Mouse (Mus musculus): Measurements from ENCODE around the gene Nupr1. TPM values are rescaled to one million over a fixed set of nuclear protein-coding genes. Genes with fewer than 3 reads are reported as not detected.

Gene Nupr1
- total RNA-seq, 2 experiments from 2014 or later = 9.0 to 10.4 TPM

DNA sequence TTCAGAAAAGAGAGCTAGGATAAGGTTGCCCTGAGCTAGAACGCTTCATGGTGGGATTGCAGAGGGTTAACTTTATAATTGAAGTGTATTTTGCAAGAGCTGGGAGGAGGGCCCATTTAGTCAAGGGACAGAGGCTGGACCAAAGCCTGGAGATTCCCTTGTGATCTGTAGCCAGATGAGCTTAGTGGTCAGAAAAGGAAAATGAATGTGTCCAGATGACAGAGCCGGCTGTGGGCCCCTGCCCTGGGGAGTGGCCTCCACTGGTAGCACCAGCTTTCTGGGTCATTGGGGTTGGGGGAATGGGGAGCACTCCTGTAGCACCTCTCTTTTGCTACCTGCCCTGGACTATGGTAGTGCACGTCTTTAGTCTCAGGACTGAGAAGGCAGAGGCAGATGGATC lies 23.6 kb downstream of the Nupr1 start:
- ATAC-seq (replicated peaks; ENCODE audit: low FRiP score, poor library complexity, severe bottlenecking) = no peak

DNA sequence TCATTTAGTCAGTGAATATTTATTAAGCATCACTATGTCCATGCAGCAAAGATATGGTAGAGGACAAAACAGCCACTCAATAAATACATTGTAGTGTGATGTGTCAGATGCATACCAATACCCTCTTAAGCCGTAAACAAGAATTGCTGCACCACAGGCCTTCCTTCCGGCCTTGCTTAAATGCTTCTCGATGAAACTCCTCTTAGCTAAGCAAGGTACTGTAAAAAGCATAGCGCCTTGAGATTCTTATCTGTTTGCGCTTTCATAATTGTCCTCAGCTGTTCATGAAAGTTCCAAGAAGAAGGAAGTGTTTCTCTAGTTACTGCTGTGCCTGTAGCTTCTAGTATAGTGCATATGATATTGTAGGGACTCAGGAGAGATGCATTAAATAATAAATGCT lies 24.1 kb downstream of the Nupr1 start:
- no peak for ATAC-seq (replicated peaks; ENCODE audit: low FRiP score, poor library complexity, severe bottlenecking)

DNA sequence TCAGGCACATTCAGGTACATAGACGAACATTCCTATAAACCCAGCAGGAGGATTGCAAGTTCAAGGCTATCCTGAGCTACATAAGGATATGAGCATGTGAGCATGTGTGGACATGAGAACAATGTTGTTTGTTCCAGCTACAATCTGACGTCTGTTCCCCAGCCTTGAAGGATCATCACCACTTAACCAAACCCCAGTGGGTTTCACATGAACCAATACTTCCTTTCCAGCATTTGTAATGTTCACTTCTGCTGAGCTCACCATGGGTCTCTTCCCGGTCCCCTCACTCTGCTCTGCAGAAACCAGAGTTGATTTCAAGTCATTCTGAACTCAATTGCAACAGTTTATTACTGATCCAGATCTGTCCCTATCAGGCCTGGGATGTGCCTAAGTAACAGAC lies 28.0 kb downstream of the Nupr1 start:
- ATAC-seq (replicated peaks; ENCODE audit: low FRiP score, poor library complexity, severe bottlenecking) = no peak

DNA sequence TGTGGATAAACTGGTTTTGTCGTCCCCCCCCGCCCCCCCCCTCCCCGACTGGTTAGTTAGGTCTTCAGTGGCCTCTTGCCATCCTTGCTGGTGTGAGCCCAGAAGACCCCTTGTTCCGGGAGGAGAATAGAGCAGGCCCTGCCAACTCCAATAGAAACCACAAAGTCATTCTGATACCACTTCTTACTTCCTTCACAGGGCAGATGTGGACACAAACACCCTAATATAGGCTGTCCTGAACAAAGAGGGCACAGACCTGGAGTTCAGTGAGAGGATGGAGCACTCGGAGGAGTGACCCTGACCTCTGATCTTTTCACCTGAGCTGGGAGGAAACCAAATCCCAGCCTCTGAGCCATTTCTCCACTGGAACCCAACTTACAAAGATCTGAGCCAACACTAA lies 28.8 kb downstream of the Nupr1 start:
- ATAC-seq (replicated peaks; ENCODE audit: low FRiP score, poor library complexity, severe bottlenecking) = no peak

DNA sequence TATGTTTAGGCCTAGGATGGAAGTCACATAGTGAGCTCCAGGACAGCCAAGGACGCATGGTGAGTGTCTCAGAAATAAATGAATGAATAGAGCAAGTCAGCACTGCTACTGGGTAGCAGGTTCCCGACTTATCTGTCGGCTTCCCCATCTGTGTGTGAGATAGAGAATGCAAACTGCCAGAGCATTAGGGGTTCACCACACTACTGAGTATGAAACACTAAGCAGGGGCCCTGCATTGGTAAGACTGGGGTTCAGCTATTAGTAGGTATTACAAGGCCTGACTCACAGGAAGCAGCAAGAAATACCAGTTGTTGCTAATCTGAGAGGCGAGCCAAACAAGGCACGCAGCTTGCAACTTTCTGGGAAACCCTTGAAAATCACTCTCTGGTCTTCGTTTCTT lies 31.7 kb downstream of the Nupr1 start:
- no peak for ATAC-seq (replicated peaks; ENCODE audit: low FRiP score, poor library complexity, severe bottlenecking)

DNA sequence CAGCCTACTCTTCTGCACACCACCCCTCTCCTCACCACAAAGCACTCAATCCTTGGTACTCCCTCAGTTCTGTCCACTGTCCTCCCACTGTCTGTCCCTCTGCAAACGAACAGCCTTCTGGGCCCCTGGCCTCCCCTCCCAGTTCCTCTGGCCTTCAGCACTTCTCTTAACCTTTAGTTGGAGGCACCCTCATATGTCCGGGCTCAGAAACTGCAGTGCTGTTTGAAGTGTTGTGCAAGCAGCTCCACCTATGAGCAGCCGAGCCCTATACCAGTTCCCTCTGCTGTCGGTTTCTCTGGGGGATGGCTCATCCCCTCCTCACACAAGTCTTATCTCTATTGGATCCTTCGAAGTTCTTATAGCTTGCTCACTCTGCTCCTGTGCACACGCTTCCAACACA lies 34.2 kb downstream of the Nupr1 start:
- no peak for ATAC-seq (replicated peaks; ENCODE audit: low FRiP score, poor library complexity, severe bottlenecking)

DNA sequence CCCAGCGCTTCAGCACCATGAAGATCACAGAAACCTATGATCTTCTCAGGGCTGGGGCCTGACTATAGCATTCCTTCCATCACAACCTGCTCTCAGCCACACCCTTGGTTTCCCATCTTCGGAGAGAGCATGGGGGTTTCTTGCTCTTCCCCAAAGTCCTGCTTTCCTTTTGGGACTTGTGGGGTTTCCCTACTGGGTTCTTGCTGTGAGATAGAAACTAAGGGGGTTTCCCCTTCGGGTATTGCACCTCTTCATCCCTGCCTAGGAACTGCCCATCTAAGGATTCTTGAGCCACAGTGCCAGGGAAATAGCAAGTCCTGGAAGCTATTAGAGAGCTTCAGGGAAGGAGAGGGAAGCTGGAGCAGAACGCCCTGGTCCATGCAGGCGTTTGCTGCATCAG lies 34.8 kb downstream of the Nupr1 start:
- no peak for ATAC-seq (replicated peaks; ENCODE audit: low FRiP score, poor library complexity, severe bottlenecking)

DNA sequence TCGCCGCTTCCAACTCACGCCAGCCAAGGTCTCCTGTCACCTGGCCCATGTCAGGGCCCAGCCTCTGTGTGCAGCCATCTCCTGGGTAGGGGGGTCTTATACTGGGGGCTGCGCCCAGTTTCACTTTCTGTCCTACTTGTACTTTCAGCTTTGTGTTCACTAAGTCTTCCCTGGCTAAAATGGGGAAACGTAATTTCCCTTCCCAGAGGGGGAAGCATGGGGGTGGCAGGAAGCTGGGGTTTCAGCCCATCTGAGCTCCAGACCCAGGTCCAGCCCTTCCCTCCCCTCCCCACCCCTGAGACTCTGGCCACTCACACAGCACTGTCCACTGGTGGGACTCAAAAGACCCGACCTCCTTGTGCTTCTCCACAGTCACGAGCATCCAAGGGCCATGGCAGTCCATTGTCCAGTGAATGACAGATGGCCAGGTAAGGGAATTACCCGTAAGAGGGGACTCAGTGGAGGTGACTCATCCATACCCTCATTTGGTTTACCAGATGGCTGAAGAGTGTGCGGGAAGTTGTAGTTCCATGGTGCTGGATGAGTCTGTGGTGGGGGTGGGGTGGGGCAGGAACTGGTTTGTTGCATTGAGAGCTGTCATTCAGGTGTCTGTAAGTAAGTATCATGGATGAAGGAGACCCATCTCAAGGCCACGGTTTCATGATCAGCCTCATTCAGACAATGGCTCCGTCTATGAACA lies 35.6 kb downstream of the Nupr1 start, which contains the start of gene Il27:
Gene Il27 (minus strand): TSS at position 80 of the 700 bp plus-strand sequence.
- ATAC-seq (replicated peaks; ENCODE audit: low FRiP score, poor library complexity, severe bottlenecking) = no peak

DNA sequence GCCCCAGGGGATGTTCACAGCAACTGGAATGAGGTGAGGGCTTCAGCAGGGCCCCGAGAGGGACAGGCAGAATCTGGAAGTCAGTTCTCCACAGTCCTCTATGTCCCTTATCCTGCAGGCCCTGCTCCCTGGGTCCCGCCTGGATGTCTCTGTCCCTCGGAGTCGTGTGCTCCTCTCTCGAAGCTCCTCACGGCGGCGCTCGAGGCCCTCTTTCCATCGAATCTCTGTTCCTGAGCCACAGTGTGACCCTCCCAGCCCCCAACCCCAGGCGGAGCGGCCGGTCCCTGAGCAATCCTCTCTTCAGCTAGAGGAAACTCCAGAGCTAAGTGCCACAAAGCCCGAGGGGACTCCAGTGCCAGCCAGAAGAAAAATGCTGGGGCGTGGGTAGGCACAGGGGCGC lies 42.9 kb downstream of the Nupr1 start:
- ATAC-seq (replicated peaks; ENCODE audit: low FRiP score, poor library complexity, severe bottlenecking) = no peak

DNA sequence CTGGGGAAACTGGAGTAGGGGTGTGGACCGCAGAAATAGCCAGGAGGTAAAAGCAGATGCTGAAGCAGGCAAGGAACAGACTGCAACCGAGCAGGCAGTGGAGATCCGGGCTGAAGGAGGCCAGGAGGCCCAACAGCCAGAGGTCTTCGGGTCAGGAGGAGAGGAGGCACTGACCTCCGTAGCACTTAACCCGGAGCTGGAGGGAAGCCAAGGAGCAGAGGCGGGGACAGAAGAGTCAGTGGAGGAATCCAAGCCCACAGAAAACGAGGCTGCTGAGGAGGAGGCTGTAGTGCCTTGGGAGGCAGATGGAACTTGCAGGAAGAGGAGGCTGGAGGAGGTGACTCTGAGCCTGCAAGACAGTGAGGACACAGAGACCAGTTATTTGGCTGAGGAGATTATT lies 43.8 kb downstream of the Nupr1 start:
- ATAC-seq (replicated peaks; ENCODE audit: low FRiP score, poor library complexity, severe bottlenecking) = no peak

DNA sequence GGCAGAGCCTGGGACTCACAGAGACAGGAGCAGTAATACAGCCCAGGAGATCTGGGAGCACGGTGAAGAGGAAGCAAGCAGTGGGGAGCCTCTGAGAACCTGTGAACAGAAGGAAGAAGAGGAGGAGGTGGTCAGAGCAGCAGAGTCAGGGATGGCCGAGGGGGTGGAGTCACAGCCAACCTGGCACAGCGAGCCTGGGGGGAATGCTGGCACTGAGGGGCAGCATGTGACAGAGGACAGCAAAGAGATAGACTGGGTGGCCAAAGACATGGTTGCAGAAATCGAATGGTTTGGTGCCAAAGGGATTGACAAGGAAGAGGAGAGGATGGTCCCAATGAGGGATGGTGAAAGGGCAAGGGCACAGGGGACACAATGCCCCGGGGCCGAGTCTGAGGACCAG lies 44.9 kb downstream of the Nupr1 start, which contains the start of gene Cln3:
Gene Cln3 (minus strand): TSS at position 101 of the 400 bp plus-strand sequence.
- no peak for ATAC-seq (replicated peaks; ENCODE audit: low FRiP score, poor library complexity, severe bottlenecking)

DNA sequence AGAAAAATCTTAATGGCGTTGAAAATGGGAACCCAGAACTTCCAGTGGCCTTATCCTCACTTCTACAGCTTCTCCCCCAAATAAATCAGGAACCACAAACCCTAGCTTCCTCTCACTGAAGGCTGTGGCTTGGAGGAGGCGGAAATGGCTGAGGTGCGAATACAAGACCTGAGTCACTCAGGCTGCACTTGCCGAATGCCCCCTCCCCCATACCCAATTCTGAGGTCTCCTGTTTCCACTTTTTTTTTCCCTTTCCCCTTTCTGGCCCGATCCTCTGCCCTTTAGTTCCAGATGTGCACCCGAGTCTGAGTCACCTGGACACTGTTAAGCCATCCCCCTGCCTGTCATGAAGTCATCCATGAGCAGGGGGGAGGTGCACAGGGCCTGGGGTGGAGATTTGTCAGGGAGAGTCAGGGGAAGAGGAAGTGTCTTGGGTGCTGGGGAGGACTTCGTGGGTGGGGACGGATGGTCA lies 46.1 kb downstream of the Nupr1 start, which contains the start of gene Apobr:
Gene Apobr (plus strand): TSS at position 437 of the 472 bp plus-strand sequence.
- ATAC-seq (replicated peaks; ENCODE audit: low FRiP score, poor library complexity, severe bottlenecking) = no peak

DNA sequence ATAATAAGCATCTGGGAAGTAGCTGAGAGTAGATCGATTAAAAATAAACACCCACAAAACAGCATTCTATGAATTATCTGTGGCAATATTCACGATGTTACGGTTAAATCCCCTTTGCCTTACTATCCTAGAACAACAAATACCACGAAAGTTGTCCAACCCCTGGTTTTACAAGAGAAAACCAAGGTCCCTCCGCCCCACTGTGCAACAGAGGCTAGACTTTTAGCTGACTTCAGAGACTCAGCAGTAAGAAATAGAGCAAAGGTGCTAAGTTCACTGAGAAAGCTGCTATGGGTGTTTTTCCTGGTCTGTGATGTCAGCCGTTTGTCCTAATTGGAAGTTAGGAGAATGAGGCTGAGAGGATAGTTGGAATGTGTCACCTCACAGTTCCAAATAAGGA lies 46.9 kb downstream of the Nupr1 start:
- ATAC-seq (replicated peaks; ENCODE audit: low FRiP score, poor library complexity, severe bottlenecking) = no peak

DNA sequence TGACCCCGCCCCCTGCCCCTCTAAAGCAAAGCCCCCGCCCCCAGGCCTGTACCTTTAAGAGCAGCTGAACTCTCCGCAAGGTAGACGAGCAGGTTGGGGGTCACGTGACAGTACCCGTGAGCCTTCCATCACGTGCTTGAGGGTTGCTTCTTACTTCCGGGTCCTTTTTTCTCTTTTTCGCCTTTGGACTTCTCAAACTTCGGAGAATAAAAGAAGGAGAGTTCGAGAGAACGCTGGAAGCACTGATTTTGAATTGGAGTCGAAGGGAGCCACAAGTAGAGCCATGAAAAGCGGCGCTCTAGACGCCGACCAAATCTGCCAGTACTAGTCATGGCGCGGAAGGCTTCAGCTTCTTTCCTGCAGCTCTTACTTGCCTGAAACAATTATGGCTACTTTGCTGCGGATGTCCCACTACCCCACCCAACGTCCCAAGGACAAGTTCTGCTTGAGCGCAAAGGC lies 47.4 kb downstream of the Nupr1 start:
- ATAC-seq (replicated peaks; ENCODE audit: low FRiP score, poor library complexity, severe bottlenecking) = peak; percentile 80

DNA sequence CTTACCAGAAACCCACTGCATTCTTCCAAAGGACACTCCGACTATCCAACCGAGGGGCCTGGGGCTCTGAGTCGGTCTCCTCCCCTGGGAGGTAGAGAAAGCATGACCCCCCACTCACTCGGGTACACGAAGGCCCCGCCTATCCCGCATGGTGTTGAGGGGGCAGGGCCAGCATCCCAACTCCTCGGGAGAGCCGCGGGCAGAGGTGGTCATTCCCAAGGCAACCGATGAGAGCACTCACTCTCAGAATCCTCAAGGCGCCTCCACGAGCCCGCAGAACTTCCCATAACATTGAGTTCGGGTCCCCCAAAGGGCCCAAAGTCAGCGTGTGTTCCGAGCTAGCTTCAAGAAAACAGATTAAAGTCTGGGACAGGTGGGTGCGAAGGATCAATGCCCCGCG lies 47.9 kb downstream of the Nupr1 start:
- ATAC-seq (replicated peaks; ENCODE audit: low FRiP score, poor library complexity, severe bottlenecking) = no peak

DNA sequence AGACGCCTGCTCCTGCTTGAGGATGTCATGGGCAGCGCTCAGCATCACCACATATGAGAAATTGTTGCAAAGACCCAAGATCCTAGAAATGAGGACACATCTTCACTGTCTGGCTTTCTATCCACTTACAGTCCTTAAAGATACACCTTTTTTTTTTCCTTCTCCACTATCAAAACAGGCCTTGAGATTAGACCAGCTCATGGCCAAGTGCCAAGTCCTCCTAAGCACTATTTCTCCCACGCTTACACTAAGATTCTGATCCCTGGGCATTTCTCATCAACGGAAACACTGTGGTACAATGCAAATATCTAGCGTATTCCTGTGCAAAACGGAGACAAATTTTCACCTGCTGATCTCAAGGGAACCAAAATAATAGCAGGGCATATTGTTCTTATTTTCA lies 49.0 kb downstream of the Nupr1 start:
- no peak for ATAC-seq (replicated peaks; ENCODE audit: low FRiP score, poor library complexity, severe bottlenecking)

DNA sequence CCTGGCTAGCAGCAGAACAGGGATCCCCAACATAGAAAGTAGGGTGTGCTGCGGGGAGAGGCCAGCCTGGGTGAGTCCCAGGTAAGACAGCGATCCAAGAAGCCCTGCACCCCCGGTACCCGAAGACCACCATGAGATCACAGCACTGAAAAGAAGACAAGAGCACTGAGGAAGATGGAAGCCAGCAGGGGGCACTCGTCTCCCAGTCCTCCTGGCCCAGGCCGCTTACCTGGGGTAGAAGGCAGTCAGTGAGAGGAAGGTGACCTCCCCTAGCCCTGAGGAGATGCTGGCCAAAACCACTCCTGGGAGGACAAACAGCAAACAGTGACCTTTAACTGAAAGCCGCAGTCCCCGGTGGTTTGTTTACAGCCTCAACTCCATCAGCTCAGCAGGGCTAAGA lies 51.5 kb downstream of the Nupr1 start:
- no peak for ATAC-seq (replicated peaks; ENCODE audit: low FRiP score, poor library complexity, severe bottlenecking)

DNA sequence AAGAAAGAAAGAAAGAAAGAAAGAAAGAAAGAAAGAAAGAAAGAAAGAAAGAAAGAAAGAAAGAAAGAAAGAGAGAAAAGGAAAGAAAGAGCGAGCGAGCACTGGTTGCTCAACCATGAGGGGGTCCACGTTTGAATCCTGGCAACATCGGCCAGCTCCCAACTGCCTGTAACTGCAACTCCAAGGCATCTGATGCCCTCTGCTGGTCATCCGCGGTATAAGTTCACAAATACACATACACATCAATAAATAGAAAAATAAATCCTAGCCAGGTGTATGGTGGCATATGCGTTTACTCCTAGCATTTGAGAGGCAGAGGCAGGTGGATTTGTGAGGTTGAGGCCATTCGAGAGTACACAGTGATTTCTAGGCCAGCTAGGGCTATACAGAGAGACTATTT lies 53.7 kb downstream of the Nupr1 start:
- peak; percentile 64 for ATAC-seq (replicated peaks; ENCODE audit: low FRiP score, poor library complexity, severe bottlenecking)

Data from erythroblast, adult 5-6 weeks (primary cell).